Mouse (Mus musculus): ENCODE results near the gene Tecpr1.
A peak's percentile ranks its signal among the peaks of the same experiment; 100 is the strongest.

The Tecpr1 gene

DNA sequence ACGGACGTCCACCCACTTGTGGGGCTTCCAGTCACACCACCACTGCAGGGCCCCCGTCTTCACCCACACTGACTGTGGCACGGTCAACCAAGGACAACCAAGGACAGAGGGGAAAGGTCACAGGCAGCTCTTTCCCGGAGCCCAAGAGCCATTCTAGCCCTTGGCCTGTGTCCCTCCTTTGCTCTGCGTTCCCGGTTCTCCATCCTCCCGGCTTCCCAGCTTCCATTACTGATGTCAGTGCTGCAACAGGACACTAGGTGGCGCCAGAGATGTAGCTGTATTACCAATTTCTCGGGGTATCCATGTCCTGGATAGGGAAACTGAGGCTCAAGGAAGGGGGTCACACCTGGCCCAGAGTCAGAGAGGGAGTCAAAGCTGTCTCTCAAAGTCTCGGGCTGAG lies 15.9 kb downstream of the Tecpr1 start:
- peak; percentile 72 for DNase-seq

DNA sequence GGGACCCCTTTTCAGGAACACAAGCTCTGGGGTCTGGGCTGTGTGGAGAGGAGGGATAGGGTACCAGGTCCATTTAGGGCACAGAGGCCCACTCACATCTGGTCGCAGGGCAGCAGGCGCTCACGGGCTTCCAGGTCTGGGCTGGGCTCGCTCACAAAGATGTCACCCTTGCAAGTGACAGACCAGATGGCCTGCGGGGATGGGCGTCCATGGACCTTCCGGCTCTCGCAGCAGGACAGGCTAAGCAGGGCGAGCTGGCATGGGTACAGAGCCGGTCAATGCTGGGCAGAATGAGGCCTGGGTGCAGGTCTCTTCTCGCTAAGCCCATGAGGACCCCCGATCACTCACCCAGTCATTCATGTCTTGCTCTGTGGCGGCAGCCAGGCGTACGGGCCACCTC lies 17.3 kb downstream of the Tecpr1 start:
- DNase-seq: no peak

DNA sequence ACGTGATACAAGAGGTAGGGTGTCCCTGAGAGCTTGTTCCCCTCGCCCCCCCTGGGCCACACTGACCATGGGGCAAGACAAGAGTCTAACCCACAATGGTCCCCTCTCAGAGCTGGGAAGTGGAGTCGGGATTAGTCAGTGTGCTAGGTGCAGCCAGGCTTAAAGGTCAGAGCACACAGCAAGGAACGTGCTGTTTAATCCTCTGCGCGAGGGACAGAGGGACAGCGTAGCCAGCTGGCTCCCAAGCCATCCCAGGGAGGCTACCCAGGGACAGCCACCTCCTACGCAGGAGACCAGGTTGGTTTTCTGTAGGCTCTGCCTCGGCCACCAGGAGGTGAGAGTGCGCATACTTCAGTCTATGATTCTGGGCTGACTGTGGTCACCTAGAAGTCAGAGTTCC lies 18.5 kb downstream of the Tecpr1 start:
- DNase-seq: no peak

DNA sequence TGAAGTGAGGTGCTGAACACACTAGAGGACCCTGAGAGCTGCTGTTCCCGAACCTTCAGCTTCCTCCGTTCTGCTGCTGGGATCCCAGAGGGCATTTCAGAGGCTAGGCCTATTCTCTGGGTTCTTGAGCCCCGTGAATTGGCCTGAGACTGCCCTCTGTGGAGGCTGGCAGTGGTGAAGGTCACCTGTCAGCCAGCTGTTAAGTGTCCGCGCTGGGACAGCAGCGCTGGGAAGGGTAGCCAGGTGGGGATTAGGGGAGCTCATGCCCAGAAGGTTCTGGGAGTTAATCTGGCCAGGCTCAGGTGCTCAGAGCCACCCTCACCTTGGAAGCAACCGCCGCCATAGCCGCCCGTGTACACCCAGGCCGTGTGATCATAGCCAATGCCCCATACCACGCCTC lies 19.1 kb downstream of the Tecpr1 start:
- DNase-seq: no peak

DNA sequence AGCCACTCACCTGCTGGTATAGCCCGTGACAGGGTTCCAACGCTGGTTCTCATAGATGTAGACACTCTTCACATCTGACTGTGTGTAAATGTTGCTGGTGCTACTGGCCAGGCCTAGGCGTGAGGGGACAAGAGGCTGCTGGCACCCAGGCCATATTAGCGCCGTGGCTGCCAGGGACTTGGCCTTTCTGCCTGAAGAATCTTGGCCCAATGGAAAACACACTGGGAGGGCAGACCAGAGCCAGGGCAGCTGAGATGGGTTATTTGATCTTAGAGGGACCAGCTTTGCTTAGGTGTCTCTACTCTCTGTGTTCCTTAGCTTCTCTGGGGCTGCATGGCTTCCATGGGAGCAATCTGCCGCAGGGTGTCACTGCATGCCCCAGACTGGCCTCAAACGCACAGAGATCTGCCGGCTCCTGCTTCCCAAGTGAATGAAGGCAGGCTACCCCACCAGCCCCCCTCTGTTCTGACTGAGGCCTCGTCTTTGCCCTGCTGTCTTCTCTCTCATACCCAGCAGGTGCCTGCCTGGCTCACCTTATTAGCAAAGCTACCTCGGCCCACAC lies 19.9 kb downstream of the Tecpr1 start:
- no peak for DNase-seq

DNA sequence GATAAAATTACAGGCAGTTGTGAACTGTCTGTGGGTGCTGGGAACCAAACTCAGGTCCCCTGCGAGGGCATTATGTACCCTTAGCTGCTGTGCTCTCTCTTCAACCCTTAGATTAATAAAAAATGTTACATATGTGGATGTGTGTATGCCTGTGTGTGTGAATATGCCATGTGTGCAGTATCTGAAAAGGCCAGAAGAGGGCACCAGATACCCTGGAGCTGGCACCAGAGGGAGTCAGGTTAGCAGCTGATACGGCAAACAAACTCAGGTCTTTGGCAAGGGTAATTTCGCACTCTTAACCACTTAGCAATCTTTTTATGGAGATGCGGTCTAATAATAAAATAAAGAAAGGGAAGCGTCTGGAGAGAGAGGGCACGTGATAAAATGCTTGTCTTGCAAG lies 21.0 kb downstream of the Tecpr1 start:
- no peak for DNase-seq

DNA sequence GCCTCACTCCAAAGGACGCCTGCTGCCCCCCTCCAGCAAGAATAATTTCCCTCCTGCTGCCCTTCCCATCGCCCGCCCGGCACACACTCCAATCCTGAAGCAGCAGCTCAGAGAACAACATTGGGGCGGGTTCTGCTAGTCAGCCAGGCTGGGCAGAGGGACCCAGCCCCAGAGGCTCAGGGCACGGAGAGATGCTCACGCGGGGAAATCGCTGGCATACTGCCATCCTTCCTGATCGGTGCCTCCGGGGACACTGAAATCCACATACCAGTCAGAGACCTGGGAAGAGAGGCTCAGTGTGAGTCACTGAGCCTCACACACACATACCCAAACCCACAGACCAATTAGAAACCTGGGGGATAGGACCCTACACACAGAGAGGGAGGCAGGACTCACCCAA lies 22.8 kb downstream of the Tecpr1 start:
- DNase-seq: no peak

DNA sequence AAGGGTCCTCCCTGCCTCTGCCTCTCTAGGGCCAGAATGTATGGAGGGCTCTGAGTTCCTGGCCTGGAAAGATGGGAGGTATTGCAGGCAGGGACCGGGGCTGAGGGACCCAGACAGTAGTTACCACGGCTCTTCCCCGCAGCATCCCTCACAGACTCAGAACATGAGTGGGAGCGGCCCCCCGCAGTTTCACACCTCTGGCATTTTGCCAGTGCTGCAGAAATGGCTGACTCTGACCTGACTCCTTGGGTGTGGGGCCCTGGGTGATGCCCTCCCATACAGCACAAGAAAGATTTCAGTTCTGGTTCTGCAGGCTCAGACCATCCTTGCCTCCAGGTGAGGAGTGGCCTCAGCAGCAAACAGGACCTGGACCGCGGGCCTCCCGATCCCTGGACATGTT lies 27.8 kb downstream of the Tecpr1 start:
- no peak for DNase-seq

DNA sequence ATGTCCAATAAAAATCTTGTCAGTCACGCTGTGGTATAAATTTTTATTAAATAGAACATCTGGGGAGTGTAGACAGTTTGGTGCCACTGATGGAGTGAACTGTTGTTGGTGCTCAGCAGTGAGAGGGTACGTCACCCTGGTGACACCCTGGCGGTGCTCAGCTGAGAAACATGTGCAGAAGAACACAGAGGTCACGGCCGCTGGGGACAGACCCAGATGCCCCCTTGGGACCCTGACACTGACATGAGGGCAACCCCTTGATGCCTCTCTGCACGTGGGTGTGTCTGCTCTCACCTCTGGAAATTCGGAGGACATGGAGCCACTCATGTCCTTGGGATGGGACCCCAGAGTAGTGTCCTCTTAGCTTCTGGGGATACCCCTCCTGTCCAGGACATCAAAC lies 29.0 kb downstream of the Tecpr1 start:
- no peak for DNase-seq

DNA sequence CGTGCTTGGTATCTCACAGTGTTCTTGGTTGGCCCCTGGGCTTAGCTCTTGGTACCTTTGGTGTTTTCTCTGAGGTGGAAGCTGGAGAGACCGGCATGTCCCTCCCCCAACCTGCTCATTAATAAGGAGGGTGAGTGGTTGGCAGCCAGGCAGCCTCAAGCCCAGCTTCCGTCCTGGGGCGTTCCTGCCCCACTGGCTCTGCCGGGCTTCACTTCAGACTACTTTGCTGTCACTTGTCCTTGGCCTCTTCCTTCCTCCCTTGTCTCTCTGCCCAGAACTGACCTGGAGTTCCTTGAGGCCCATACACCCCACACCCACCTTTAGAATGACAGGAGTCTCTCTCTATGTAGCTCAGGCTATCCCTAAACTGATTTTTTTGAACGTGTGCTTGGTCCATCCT lies 30.7 kb downstream of the Tecpr1 start:
- DNase-seq: no peak

DNA sequence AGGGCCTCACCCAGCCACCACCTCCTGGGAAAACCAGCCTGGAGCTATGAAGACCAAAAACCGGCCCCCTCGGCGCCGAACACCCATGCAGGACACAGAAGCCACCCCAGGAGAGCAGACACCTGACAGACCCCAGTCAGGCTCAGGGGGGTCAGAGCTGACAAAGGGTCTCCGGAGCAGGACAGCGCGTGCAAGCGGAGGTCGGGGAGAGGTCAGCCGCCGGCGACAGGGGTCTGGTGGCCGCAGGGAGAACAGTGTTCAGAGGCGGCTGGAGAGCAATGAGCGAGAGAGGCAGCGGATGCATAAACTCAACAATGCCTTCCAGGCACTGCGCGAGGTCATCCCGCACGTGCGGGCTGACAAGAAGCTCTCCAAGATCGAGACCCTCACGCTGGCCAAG lies 32.4 kb downstream of the Tecpr1 start:
- no peak for DNase-seq

DNA sequence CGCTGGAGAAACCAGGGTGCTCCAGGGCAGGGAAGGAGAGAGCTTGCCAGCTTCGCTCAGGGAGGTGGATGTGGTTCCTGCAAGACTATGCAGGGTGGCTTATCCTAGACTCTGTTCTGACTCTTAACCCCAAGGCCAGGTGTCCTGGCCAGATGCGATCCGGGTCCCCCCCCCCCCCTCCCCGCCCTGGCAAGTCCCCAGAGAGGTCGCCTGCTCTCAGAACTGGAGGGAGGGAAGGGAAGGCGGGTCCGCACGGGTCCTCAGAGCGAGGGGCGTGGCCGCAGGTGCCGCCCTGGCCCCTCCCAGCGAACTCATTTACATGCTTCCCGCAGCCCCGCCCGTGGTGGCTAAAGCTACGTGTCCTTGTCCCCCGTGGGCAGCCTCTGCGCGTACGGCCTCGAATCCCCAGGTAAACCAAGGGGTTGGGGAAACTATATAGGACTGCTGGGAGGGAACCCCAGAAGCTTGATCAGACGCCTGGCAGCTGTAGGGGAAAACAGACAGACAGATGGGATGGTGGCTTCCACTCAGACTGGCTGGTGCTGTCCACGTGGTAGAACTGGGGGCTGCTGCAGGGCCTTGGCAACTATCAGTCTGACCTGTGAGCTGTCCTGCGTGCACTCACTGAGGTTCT lies 33.3 kb downstream of the Tecpr1 start, which contains the start of gene Bhlha15:
Gene Bhlha15 (plus strand): TSS at position 337 of the 634 bp plus-strand sequence.
- peak; percentile 76 for DNase-seq

DNA sequence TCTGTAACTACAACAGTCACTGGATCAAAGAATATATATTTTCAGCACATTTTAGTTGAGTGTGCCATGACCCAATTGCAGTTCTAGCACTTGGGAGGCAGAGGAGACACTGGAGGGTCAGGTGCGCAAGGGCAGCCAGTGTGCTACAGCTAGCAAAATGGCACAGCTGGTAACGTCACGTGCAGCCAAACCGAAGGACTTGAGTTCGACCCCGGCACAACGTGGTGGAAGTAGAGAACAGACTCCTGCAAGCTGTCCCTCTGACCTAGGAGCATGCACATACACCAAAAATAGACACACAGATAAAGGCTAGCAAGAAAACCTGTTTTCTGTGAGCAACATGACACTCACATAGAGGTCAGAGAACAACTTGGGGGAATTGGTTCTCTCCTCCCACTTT lies 34.1 kb downstream of the Tecpr1 start:
- DNase-seq: no peak

DNA sequence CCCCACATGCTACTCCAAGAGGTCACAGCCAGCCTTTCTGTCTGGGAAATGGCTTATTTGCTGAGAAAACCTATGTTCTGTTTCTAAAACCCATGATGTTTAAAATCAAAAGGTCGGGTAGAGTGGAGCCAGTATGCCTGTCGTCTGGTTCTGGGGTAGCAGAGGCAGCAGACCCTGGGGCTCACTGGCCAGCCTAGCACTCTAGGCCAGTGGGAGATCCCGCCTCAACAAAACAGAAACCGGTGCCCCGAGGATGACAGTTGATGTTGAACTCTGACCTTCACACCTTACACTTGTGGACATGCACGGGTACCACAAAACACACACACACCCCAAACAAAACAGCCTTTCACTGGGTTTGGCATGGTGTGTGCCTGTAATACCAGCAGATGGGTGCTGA lies 35.0 kb downstream of the Tecpr1 start:
- DNase-seq: no peak

DNA sequence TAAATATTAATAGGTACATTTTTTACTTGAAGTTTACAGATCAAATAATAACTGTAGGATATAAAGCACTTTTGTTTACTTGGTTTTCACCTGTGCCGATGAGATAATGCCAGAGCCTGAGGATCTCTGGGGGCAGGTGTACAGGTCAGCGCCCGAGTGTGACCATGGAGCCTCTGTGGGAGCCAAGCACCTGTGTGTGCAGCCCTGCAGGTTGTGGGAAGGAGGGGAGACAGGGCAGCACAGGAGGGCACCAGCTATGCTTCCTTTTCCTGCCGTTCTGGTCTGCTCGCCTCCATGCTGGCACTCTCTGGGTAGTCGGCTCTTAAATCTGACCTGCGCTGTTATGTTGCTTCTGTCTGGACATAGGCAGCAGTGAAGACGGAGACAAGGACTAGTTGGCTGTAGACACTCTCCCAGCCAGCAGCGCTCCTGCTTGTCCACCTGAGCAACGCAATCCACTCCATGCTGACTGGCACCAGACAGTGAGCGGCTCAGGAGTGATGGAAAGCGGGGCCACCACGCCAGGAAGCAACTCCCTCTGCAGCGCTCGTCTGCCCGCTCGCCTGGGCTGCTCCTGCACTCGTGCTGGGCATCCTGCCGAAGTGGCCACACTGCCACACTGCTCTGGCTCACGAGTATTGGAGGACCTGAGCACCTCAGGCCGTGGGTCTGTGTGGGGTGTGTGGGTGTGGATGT lies 38.9 kb downstream of the Tecpr1 start:
- DNase-seq: no peak

DNA sequence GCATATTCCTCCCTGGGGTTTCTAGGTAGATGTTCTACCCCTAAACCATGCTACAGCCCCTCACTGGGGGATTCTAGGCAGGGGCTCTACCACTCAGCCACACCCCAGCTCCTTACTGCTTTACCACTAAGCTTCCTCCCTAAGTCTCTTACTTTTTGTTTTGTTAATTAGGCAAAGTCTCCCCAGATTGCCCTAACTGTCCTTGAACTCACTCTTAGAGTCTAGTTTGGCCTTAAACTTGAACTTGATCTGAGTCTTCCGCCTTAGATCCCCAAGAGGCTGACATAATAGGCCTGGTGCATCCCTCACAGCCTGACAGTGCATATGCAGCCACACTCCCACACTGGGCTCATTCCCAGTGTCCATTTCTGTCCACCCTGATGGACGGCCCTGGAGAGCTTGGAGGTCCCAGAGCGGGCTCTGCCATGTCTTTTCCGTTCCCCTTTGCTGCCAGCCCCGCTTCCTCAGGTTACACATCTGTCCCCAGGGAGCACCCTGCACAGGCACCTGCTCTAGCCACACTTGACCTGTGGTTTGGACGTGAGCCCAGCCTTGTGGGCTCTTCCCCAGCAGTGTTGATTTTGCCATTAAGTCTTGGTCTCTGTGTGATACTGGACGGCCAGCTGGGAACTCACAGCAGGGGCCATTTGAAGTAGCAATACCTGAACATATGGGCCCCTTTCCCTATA lies 39.6 kb downstream of the Tecpr1 start:
- no peak for DNase-seq

DNA sequence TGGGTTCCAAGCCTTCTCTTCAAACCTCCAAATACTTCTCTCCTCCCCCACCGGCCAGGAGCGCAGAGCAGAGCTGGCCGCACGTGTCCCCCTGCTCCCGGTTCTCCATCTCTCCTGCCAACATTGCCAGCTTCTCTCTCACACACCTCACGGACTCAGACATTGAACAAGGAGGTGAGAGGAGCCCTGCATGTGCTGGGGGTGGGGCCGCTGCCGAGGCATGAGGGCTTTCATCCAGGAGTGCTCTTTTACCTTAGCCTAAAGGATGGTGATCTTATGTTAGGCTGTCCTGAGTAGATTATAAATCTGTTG lies 40.2 kb downstream of the Tecpr1 start:
- DNase-seq: no peak

DNA sequence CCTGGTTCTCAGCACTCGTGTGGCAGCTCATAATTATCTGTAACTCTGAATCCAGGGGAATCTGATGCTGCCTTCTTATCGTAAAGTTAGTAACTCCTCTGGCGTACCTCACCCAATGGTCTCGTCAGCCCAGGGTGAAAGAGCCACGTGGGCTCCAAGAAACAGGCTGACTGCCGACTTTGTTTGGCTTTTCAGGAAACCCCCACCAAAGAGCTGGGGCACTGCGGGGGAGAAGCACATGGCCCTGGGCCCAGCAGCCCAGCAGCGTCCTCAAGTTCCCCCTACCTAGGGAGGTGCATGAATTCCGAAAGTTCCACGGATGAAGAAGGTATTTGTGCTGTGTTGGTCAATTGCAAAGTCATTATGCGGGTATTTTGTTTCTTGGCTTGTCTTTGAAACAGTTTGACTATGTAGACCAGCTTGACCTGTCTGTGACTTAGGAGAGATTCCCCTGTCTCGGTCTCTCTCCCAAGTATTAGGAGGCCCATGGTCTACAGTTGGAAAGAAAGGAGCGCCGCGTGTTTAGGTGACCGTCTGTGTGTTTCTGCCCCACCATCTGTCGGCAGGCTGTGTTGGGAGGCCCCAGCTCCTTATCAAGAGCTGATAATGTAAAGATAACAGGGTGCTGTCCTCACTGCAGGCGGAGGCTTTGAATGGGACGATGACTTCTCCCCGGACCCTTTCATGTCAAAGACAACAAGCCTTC lies 40.7 kb downstream of the Tecpr1 start:
- no peak for DNase-seq

DNA sequence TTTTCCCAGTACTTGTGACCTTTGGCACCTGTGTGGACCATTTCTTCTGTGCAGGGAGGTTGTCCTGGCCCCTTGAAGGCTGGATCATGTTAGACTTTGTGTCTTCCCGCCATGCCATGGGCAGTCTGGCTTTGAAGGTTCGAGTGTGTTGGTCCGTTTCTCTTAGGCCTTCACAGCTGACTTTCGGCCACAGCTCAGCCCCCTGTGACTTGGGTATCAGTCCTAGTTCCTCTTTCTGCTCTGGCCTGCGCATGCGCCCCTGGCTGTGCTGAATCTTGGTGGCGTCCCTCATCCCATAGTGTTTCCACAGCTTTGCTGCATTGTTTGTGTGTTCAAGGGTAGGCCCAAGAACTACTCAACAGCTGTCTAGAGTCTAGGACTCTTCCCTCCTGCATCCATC lies 42.2 kb downstream of the Tecpr1 start:
- no peak for DNase-seq

DNA sequence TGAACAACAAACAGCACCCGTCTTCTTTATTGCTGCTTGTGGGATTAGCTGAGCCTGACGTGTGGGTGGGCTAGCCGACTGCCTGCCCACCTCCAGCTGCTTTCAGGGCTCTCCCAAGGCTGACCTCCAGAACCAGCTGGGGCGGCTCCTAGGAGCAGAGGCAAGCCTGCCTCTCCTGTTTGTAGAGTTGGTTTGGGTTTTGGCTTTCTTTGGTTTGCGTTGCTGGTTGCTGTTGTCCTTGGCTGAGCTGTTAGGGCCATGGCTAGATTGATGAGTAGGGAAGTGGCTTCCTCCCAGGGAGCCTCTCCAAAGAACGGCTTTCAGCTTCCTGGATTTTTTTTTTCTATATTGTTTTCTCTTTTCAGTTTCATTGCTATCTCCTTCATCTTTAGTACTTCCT lies 45.2 kb downstream of the Tecpr1 start:
- DNase-seq: no peak

DNA sequence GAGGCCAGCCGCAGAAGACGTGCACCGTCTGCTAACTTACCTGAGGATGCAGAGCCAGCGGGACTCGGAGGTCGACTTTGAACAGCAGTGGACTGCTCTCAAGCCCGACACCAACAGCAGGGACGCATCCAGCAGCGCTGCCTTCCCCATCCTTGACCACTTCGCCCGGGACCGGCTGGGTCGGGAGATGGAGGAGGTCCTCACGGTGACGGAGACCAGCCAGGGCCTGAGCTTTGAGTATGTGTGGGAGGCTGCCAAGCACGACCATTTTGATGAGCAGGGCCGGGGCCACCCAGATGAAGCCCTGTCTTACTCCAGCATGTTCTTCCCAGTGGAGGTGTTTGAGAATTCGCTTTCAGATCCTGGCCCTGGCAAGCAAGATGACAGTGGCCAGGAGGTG lies 49.8 kb downstream of the Tecpr1 start:
- no peak for DNase-seq

DNA sequence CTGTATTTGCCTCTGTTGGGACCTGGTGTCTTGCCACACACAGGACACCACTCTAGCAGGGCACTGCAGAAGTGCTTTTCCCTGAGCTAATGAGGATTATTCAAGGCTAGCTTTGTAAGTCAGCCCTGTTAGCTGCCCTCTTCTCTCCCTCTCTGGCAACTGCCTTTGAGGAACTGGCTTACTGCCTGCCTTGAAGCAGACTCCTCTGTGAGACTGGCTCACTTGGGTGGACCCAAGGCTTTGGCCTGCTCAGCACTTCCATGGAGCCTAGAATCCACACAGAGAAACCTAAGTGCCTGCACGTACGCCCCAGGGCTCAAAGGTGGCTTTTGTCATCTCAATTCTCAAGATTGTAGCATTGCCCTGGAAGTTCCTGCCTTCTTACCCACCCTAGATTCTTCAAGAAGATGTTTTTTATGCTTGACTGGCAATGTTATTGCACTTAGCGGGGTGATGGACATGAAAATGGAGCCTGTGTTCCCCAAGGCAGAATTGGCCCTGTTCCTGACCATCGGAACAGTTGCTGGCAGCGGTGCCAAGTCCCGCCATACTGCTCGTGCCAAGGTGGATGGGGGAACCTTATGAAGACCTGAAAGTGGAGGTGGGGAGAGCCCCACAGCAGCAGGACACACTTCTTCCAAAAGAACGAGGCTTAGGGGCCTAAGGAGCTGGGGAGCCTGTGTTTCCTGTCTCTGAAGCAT lies 54.0 kb downstream of the Tecpr1 start:
- peak; percentile 46 for DNase-seq

DNA sequence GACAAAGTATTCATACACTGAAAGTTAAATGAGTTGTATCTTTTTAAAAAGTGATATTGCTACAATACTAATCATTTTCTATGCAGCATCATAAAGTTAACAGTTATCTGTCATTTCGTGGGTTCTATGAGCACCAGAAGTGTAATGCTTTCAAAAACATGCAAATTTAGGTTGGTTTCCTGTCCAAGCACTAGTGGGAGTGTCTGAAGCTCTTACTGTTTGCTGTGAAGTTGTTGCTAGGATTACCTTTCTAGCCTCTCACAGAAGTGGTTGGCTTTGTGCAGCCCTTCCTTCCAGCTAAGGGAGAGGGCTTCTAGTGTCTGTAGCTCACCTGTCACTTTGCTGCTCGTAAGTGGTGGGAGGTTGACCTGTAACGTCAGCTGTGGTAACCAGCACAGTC lies 57.7 kb downstream of the Tecpr1 start:
- no peak for DNase-seq

Data from kidney, postnatal 10 days (tissue).